Comparison of ENCODE assay signal across 20 mouse cellular contexts in the genomic region with DNA sequence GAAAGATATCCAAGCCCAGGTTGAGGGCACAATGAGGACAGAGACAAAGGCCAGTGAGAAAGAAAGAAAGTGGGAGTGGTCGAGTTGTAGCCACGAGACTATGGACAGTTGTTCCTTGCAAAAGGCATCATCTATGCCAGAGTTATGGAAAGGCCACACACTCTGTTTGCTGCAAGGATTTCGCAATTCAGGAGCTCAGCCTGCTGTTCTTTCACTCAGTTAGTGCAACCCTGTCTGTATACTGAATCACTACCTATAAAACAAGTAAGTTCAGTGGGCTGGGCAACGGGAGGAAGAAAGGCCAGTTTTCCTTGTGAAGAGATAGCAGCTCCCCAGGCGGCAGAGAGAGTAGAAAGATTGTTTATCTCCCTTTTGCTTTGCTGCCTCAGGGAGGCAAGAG.
DNase-seq lines count a peak whose midpoint lies in the region; ATAC-seq and TF ChIP-seq lines count a peak whose summit lies in the region.
"Had no signal": no experiment of that assay in that cellular context is flagged by ENCODE, and none has a peak within 500 bp of the region (broad histone marks: within the 10 kb centered on the region; RNA-seq: fewer than 3 reads in every experiment).

No protein-coding gene starts in this region.

- H3K4me1 ChIP-seq in hindbrain, embryonic 10.5 days (replicated peaks) = peaks cover 12% of the 10 kb centered on the region
- no peaks in the 10 kb centered on the region for H3K4me1 ChIP-seq in hindbrain, embryonic 16.5 days (ENCODE audit: control insufficient read depth, insufficient read depth, low read depth, low read length)
- peaks cover 11% of the 10 kb centered on the region for H3K4me1 ChIP-seq in midbrain, embryonic 13.5 days (replicated peaks)
- H3K4me1 ChIP-seq in midbrain, postnatal 0 days (ENCODE audit: insufficient read depth, low read length) = no peaks in the 10 kb centered on the region
- H3K4me1 ChIP-seq in intestine, embryonic 15.5 days (replicated peaks) = no peaks in the 10 kb centered on the region

- no peak for ATAC-seq in hindbrain, embryonic 16.5 days
- ATAC-seq in midbrain, embryonic 13.5 days = 0 out of 2 replicates have a peak, but pooled peaks have one; percentile 4
- ATAC-seq in midbrain, postnatal 0 days (ENCODE audit: low FRiP score) = no peak
- peak; percentile 84 for ATAC-seq in intestine, embryonic 15.5 days

- H3K9ac ChIP-seq in hindbrain, embryonic 16.5 days (ENCODE audit: low read depth, low read length) = no peak overlapping the region
- no peak overlapping the region for H3K9ac ChIP-seq in midbrain, embryonic 13.5 days (replicated peaks)
- H3K9ac ChIP-seq in midbrain, postnatal 0 days (replicated peaks; ENCODE audit: low read length, poor library complexity, severe bottlenecking) = no peak overlapping the region
- no peak overlapping the region for H3K9ac ChIP-seq in intestine, embryonic 15.5 days
- H3K9ac ChIP-seq: neural tube, embryonic 13.5 days had no signal

- H3K27ac ChIP-seq in hindbrain, embryonic 10.5 days = peak overlapping the region; percentile 31; the same call in 1 of the 2 replicates
- H3K27ac ChIP-seq in hindbrain, embryonic 16.5 days (ENCODE audit: low read depth, low read length) = no peak overlapping the region
- 0 out of 2 replicates have a peak overlapping the region, but pooled peaks have one; percentile 25 for H3K27ac ChIP-seq in midbrain, embryonic 13.5 days
- H3K27ac ChIP-seq in midbrain, postnatal 0 days (ENCODE audit: low read depth, low read length) = no peak overlapping the region
- H3K27ac ChIP-seq in intestine, embryonic 15.5 days = no peak overlapping the region
- H3K27ac ChIP-seq: heart, adult 2 months; left cerebral cortex, adult 2 months; macrophage; midbrain, embryonic 10.5 days; neural tube, embryonic 13.5 days had no signal

- H3K4me3 ChIP-seq in hindbrain, embryonic 10.5 days = no peak overlapping the region
- no peak overlapping the region for H3K4me3 ChIP-seq in hindbrain, embryonic 16.5 days (ENCODE audit: low read length)
- no peak overlapping the region for H3K4me3 ChIP-seq in midbrain, embryonic 13.5 days (replicated peaks)
- H3K4me3 ChIP-seq in midbrain, postnatal 0 days (ENCODE audit: low read depth, low read length) = no peak overlapping the region
- H3K4me3 ChIP-seq in intestine, embryonic 15.5 days (replicated peaks) = no peak overlapping the region
- H3K4me3 ChIP-seq: heart, adult 2 months; left cerebral cortex, adult 2 months; midbrain, embryonic 10.5 days; neural tube, embryonic 13.5 days had no signal

- H3K27me3 ChIP-seq in hindbrain, embryonic 10.5 days (ENCODE audit: insufficient read depth, poor library complexity, severe bottlenecking) = no peaks in the 10 kb centered on the region
- H3K27me3 ChIP-seq in hindbrain, embryonic 16.5 days (replicated peaks; ENCODE audit: control insufficient read depth, insufficient read depth, low read length) = no peaks in the 10 kb centered on the region
- H3K27me3 ChIP-seq in midbrain, embryonic 13.5 days = no peaks in the 10 kb centered on the region
- H3K27me3 ChIP-seq in midbrain, postnatal 0 days (ENCODE audit: insufficient read depth, low read length) = no peaks in the 10 kb centered on the region
- H3K27me3 ChIP-seq in intestine, embryonic 15.5 days (replicated peaks) = no peaks in the 10 kb centered on the region
- H3K27me3 ChIP-seq: neural tube, embryonic 13.5 days had no signal

- H3K9me3 ChIP-seq in hindbrain, embryonic 10.5 days = no peaks in the 10 kb centered on the region
- H3K9me3 ChIP-seq in hindbrain, embryonic 16.5 days (ENCODE audit: control insufficient read depth, low read length) = no peaks in the 10 kb centered on the region
- H3K9me3 ChIP-seq in midbrain, embryonic 13.5 days = no peaks in the 10 kb centered on the region
- H3K9me3 ChIP-seq in midbrain, postnatal 0 days (ENCODE audit: low read length) = no peaks in the 10 kb centered on the region
- H3K9me3 ChIP-seq in intestine, embryonic 15.5 days = no peaks in the 10 kb centered on the region
- H3K9me3 ChIP-seq: midbrain, embryonic 10.5 days; neural tube, embryonic 13.5 days had no signal

- H3K4me2 ChIP-seq in hindbrain, embryonic 16.5 days (ENCODE audit: low read length) = no peak overlapping the region
- no peak overlapping the region for H3K4me2 ChIP-seq in midbrain, embryonic 13.5 days (replicated peaks)
- no peak overlapping the region for H3K4me2 ChIP-seq in midbrain, postnatal 0 days (ENCODE audit: low read depth, low read length, poor library complexity, severe bottlenecking)
- no peak overlapping the region for H3K4me2 ChIP-seq in intestine, embryonic 15.5 days (replicated peaks)
- H3K4me2 ChIP-seq: neural tube, embryonic 13.5 days had no signal

- H3K36me3 ChIP-seq in hindbrain, embryonic 10.5 days = no peaks in the 10 kb centered on the region
- H3K36me3 ChIP-seq in hindbrain, embryonic 16.5 days (ENCODE audit: control insufficient read depth, insufficient read depth, low read length) = no peaks in the 10 kb centered on the region
- H3K36me3 ChIP-seq in midbrain, embryonic 13.5 days = no peaks in the 10 kb centered on the region
- H3K36me3 ChIP-seq in midbrain, postnatal 0 days (ENCODE audit: insufficient read depth, low read length) = no peaks in the 10 kb centered on the region
- H3K36me3 ChIP-seq in intestine, embryonic 15.5 days = no peaks in the 10 kb centered on the region
- H3K36me3 ChIP-seq: midbrain, embryonic 10.5 days; neural tube, embryonic 13.5 days had no signal

- 11% methylated on average over 5 of the region's 5 CpGs for WGBS in hindbrain, embryonic 10.5 days
- WGBS in hindbrain, embryonic 16.5 days = 10% methylated on average over 5 of the region's 5 CpGs
- WGBS in midbrain, embryonic 13.5 days = 10% methylated on average over 5 of the region's 5 CpGs
- 15% methylated on average over 5 of the region's 5 CpGs for WGBS in midbrain, postnatal 0 days
- WGBS in intestine, embryonic 15.5 days = 24% methylated on average over 5 of the region's 5 CpGs

- no peak for TF ChIP-seq CTCF in midbrain, postnatal 0 days (IDR thresholded peaks at IDR 0.05)

- no peak for DNase-seq in hindbrain, embryonic 10.5 days (ENCODE audit: low spot score)
- no peak for DNase-seq in midbrain, postnatal 0 days (ENCODE audit: low spot score)
- peak; percentile 3 for DNase-seq in embryo, embryonic 11 days
- DNase-seq in left cerebral cortex, adult 11 months (ENCODE audit: low spot score) = no peak
- DNase-seq: cerebellum, adult 9-10 months; gastrocnemius, postnatal 14 days; heart, adult 2 months; kidney, adult 9 months; kidney, postnatal 25 days; left cerebral cortex, postnatal 4 days; liver; lung, adult 18-20 months; right cerebral cortex, adult 18-20 months had no signal

Comparison
In these comparisons a context has a peak if more than half of its experiments do, and no peak if none do; other contexts are left out.
1. H3K27ac ChIP-seq: peak in hindbrain, embryonic 10.5 days (single experiment) and midbrain, embryonic 13.5 days (single experiment); none in hindbrain, embryonic 16.5 days (single experiment), midbrain, postnatal 0 days (single experiment) and intestine, embryonic 15.5 days (single experiment).
2. ATAC-seq: peak in midbrain, embryonic 13.5 days (single experiment) and intestine, embryonic 15.5 days (single experiment); none in hindbrain, embryonic 16.5 days (single experiment) and midbrain, postnatal 0 days (single experiment).